Mouse (Mus musculus) myocyte (in vitro differentiated cells): ENCODE data around the gene Rreb1. TPM values are rescaled to one million over a fixed set of nuclear protein-coding genes. Genes with fewer than 3 reads are reported as not detected.
A peak's percentile ranks its signal among the peaks of the same experiment; 100 is the strongest.

ENCODE experiments used
- H3K27me3 ChIP-seq: one replicate; pipeline ENCODE4 v1.6.1; 2011; ENCODE audit not compliant: control insufficient read depth, insufficient read depth, insufficient read length
- H3K36me3 ChIP-seq: one replicate; pipeline ENCODE4 v1.6.1; 2011; ENCODE audit not compliant: control insufficient read depth, insufficient read depth
- H3K4me2 ChIP-seq: one replicate; pipeline ENCODE4 v1.6.1; 2011; ENCODE audit warnings: low read depth, control low read depth
- H3K4me3 ChIP-seq: one replicate; pipeline ENCODE4 v1.5.1; 2011; ENCODE audit warnings: mild to moderate bottlenecking, control low read depth, moderate library complexity
- H3K79me2 ChIP-seq: one replicate; pipeline ENCODE4 v1.6.1; 2011; ENCODE audit not compliant: control insufficient read depth, insufficient read depth
- H3ac ChIP-seq: one replicate; pipeline ENCODE4 v1.6.1; 2011; ENCODE audit not compliant: control insufficient read depth, insufficient read length
- CEBPB ChIP-seq: IDR thresholded peaks from 2 replicates; pipeline ENCODE4 v1.6.1; 2011; ENCODE audit warnings: mild to moderate bottlenecking, moderate library complexity; ENCODE audit not compliant: poor library complexity, insufficient read depth, severe bottlenecking
- E2F4 ChIP-seq: IDR thresholded peaks from one replicate; pipeline ENCODE4 v1.6.1; 2011; ENCODE audit warnings: mild to moderate bottlenecking, control low read depth, moderate library complexity; ENCODE audit not compliant: insufficient read depth
- MAX ChIP-seq: IDR thresholded peaks from one replicate; pipeline ENCODE4 v1.6.1; 2011; ENCODE audit warnings: low read depth, mild to moderate bottlenecking, control low read depth
- MYOD1 ChIP-seq, 3 experiments: IDR thresholded peaks; one replicate each; pipeline ENCODE4 v1.6.1; 2011; ENCODE audit warnings: control low read depth in 2 of 3, low read depth in 2 of 3, mild to moderate bottlenecking in 2 of 3, moderate library complexity in 1 of 3; ENCODE audit not compliant: insufficient read length in 2 of 3, control insufficient read depth in 1 of 3
- MYOG ChIP-seq, 3 experiments: IDR thresholded peaks; one replicate each; pipeline ENCODE4 v1.6.1; 2011; ENCODE audit warnings: control low read depth in 2 of 3, low read depth in 2 of 3, mild to moderate bottlenecking in 2 of 3; ENCODE audit not compliant: insufficient read length in 2 of 3, control insufficient read depth in 1 of 3, insufficient read depth in 1 of 3
- POLR2A ChIP-seq: IDR thresholded peaks from one replicate; pipeline ENCODE4 v1.6.1; 2011; ENCODE audit warnings: low read depth, mild to moderate bottlenecking, control low read depth, moderate library complexity; ENCODE audit not compliant: insufficient read length
- POLR2AphosphoS2 ChIP-seq: IDR thresholded peaks from one replicate; pipeline ENCODE4 v1.6.1; 2011; ENCODE audit warnings: low read depth, control low read depth; ENCODE audit not compliant: insufficient read length
- REST ChIP-seq: IDR thresholded peaks from one replicate; pipeline ENCODE4 v1.6.1; 2011; ENCODE audit warnings: mild to moderate bottlenecking, control low read depth, moderate library complexity; ENCODE audit not compliant: insufficient read depth, insufficient read length
- SRF ChIP-seq: IDR thresholded peaks from one replicate; pipeline ENCODE4 v1.6.1; 2011; ENCODE audit warnings: low read depth; ENCODE audit not compliant: control insufficient read depth, insufficient read length
- TCF12 ChIP-seq: IDR thresholded peaks from one replicate; pipeline ENCODE4 v1.6.1; 2011; ENCODE audit warnings: mild to moderate bottlenecking, control low read depth; ENCODE audit not compliant: poor library complexity, insufficient read depth, severe bottlenecking
- TCF3 ChIP-seq: IDR thresholded peaks from one replicate; pipeline ENCODE4 v1.6.1; 2011; ENCODE audit warnings: low read depth, control low read depth; ENCODE audit not compliant: insufficient read length
- USF1 ChIP-seq: IDR thresholded peaks from one replicate; pipeline ENCODE4 v1.6.1; 2011; ENCODE audit warnings: low read depth, mild to moderate bottlenecking, control low read depth, moderate library complexity
- polyA plus RNA-seq: library from polyadenylated mRNA; unstranded; fragments of >200 nt; fragmentation: generic; extraction: Trizol; gene quantifications from one replicate; pipeline ENCODE4 v1.2.1, GENCODE M21; 2012; ENCODE audit warnings: missing spikeins

The Rreb1 gene
- polyA plus RNA-seq, 1 experiment: 19.7 TPM

DNA sequence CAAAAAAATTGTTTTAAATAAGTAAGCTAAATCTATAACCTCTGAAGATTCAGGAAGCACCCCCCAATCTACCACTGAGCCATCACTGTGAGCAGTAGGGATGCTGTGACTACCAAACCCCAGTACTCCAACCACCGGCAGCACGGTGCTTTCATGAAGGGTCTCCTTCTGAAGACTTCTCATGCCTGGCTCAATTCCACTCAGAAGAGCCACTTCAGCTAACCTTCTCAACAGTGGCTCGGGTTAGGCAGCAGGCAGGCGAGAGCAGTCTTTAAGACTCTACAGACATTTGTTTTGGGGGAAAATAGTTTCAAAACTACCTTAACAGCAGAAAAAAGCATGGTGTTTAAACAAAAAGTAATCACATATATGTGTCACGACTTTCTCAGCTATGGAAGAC lies 202.9 kb downstream of the Rreb1 start:
- H3K4me3 ChIP-seq: no peak overlapping the region

DNA sequence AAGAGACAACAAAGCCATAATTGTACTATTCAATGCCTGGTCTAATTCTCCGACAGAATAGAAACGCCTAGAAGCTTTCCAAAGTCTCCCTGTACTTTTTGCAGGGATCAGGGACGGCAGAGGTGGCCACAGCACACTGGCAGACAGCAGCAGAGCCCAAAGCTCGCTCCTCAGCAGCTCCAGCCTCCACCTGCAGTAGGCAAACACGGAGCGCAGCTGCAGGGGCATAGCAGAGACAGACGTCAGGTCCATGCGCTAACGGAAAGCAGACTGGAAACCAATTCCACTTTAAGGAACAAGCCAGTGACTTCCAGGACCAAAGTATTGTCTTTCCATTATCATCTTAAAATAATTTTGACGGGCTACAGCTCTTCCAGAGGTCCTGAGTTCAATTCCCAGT lies 208.0 kb downstream of the Rreb1 start:
- H3K4me2 ChIP-seq: no peak overlapping the region
- TF ChIP-seq TCF3 (no peak), USF1 (no peak), MYOD1 (IDR thresholded peaks at IDR 0.05; ENCODE audit: control insufficient read depth in 1 of 3, insufficient read length in 2 of 3, low read depth in 2 of 3) (no peak), CEBPB (no peak), POLR2A (no peak), MYOG (IDR thresholded peaks at IDR 0.05; ENCODE audit: control insufficient read depth in 1 of 3, insufficient read depth in 1 of 3, insufficient read length in 2 of 3, low read depth in 2 of 3) (no peak), REST (no peak), TCF12 (no peak), E2F4 (no peak)
- H3K4me3 ChIP-seq: no peak overlapping the region
- H3K36me3 ChIP-seq: peaks cover 94% of the 10 kb centered on the region
- H3K27me3 ChIP-seq: no peaks in the 10 kb centered on the region
- H3ac ChIP-seq: no peak overlapping the region
- H3K79me2 ChIP-seq: peaks cover 17% of the 10 kb centered on the region

More for the DNA sequence above, 202.9 kb downstream of the Rreb1 start:
- peaks cover 71% of the 10 kb centered on the region for H3K36me3 ChIP-seq
- H3K4me2 ChIP-seq: no peak overlapping the region
- TF ChIP-seq MAX: no peak
- no peak for TF ChIP-seq TCF3
- TF ChIP-seq SRF: no peak
- TF ChIP-seq REST: no peak
- TF ChIP-seq POLR2A: no peak
- no peak for TF ChIP-seq USF1
- TF ChIP-seq MYOD1 (IDR thresholded peaks at IDR 0.05; ENCODE audit: control insufficient read depth in 1 of 3, insufficient read length in 2 of 3, low read depth in 2 of 3): no peak
- no peak for TF ChIP-seq CEBPB
- no peak for TF ChIP-seq E2F4
- TF ChIP-seq MYOG (IDR thresholded peaks at IDR 0.05; ENCODE audit: control insufficient read depth in 1 of 3, insufficient read depth in 1 of 3, insufficient read length in 2 of 3, low read depth in 2 of 3): no peak
- TF ChIP-seq POLR2AphosphoS2: no peak
- TF ChIP-seq TCF12: no peak
- no peaks in the 10 kb centered on the region for H3K79me2 ChIP-seq
- no peak overlapping the region for H3ac ChIP-seq
- H3K27me3 ChIP-seq: no peaks in the 10 kb centered on the region

- Histone ChIP-seq H3K4me3 (no peak overlapping the region), H3ac (no peak overlapping the region), H3K36me3 (peaks cover 65% of the 10 kb centered on the region), H3K4me2 (no peak overlapping the region), H3K79me2 (peaks cover 40% of the 10 kb centered on the region), H3K27me3 (no peaks in the 10 kb centered on the region)
- TF ChIP-seq POLR2AphosphoS2: no peak
Observed at GRCm38 (mm10) chr13:37989701-37990100, 211.5 kb downstream of the Rreb1 start.

- Histone ChIP-seq H3K4me3 (peak overlapping the region; percentile 74), H3K27me3 (no peaks in the 10 kb centered on the region), H3ac (peak overlapping the region; percentile 84), H3K79me2 (peaks cover 40% of the 10 kb centered on the region), H3K36me3 (peaks cover 35% of the 10 kb centered on the region), H3K4me2 (peak overlapping the region; percentile 75)
- TF ChIP-seq CEBPB: 0 out of 2 replicates have a peak, but pooled peaks have one; percentile 27
- no peak for TF ChIP-seq MAX
Observed at GRCm38 (mm10) chr13:37992638-37993371, 214.6 kb downstream of the Rreb1 start.

DNA sequence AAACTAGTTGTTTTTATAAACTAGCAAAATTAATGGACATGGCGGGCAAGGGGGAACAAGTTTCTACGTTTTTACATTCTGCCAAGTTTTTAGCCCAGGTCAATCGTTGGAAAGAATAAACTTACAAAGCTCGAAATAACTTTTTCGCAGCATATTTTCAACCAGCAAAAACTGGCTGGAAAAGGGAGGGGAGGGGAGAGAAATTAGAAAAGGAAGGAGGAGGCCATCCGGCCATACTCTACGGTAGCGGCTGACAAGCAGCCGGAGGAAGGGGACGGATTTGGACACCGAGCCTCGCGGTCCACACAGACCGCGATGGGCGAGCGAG lies 215.1 kb downstream of the Rreb1 start:
- Histone ChIP-seq H3K79me2 (peaks cover 40% of the 10 kb centered on the region), H3K4me2 (peak overlapping the region; percentile 75), H3K36me3 (peaks cover 30% of the 10 kb centered on the region), H3ac (peak overlapping the region; percentile 84), H3K27me3 (no peaks in the 10 kb centered on the region), H3K4me3 (peak overlapping the region; percentile 74)
- TF ChIP-seq MYOG (IDR thresholded peaks at IDR 0.05; ENCODE audit: control insufficient read depth in 1 of 3, insufficient read depth in 1 of 3, insufficient read length in 2 of 3, low read depth in 2 of 3): no peak
- TF ChIP-seq REST: no peak
- TF ChIP-seq E2F4: no peak
- no peak for TF ChIP-seq TCF3
- no peak for TF ChIP-seq USF1
- TF ChIP-seq POLR2AphosphoS2: no peak
- TF ChIP-seq POLR2A: no peak
- no peak for TF ChIP-seq CEBPB
- no peak for TF ChIP-seq SRF
- no peak for TF ChIP-seq MYOD1 (IDR thresholded peaks at IDR 0.05; ENCODE audit: control insufficient read depth in 1 of 3, insufficient read length in 2 of 3, low read depth in 2 of 3)
- no peak for TF ChIP-seq MAX
- no peak for TF ChIP-seq TCF12
